Mouse (Mus musculus): Measurements from ENCODE around the gene Mpnd. TPM values are rescaled to one million over a fixed set of nuclear protein-coding genes. Genes with fewer than 3 reads are reported as not detected.
A peak's percentile ranks its signal among the peaks of the same experiment; 100 is the strongest.

Gene Mpnd
- polyA plus RNA-seq, 1 experiment from 2014 or later, result 77.5 TPM

DNA sequence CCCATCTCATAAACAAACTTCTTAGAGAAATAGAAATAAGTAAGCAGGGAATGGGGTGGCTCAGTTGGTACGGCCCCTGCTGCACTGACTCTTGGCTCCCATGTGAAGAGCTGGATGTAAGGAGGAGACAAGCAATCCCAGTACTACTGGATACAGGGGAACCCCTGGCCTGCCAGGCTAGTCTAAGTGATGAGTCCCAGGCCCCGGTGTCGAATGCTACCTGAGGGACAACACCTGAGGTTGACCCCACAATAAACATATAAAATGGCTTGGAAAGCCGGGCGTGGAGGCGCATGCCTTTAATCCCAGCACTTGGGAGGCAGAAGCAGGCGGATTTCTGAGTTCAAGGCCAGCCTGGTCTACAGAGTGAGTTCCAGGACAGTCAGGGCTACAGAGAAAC is 25.9 kb downstream of the Mpnd start:
- peaks cover 35% of the 10 kb centered on the region for H3K4me1 ChIP-seq (ENCODE audit: control insufficient read depth, insufficient read depth, low read length)
- no peak overlapping the region for H3K27ac ChIP-seq (ENCODE audit: low read length)
- H3K4me3 ChIP-seq (ENCODE audit: low read length), result no peak overlapping the region
- WGBS, result 86% methylated on average over 7 of the region's 7 CpGs
- H3K4me2 ChIP-seq (ENCODE audit: low read depth, low read length), result no peak overlapping the region
- H3K36me3 ChIP-seq (ENCODE audit: control insufficient read depth, insufficient read depth, low read length), result peaks cover 4% of the 10 kb centered on the region; the same call in 1 of the 2 replicates
- no peaks in the 10 kb centered on the region for H3K27me3 ChIP-seq (replicated peaks; ENCODE audit: control insufficient read depth, insufficient read depth, low read length)
- no peaks in the 10 kb centered on the region for H3K9me3 ChIP-seq (ENCODE audit: control insufficient read depth, low read length)
- ATAC-seq, result no peak
- H3K9ac ChIP-seq (ENCODE audit: low read depth, low read length), result no peak overlapping the region

DNA sequence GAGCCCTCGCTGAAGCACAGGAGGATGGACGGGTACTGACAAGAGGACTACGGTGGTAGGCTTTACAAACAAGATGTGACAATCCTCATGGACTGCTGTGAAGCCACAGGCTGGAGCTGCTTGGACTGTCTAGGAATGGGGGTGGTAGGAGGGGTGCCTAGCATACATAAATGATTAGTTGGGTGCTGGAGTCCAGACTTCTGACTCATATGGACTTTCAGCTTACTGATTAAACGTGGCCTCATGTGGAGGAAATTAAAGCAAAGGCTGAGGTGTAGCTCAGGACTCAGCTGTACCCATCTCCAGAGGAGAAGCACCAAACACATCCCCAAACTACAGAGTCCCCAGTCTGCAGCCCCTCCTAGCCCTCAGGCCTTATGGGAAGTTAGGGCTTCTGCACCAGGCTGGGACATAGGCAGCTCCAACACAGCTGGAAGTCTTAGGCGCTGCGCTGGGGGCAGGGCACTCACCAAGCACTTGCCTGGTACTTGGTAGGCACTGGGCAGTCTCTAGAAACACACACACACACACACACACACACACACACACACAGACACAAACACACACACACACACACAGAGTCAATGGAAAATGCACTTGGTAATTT is 26.7 kb downstream of the Mpnd start:
- Histone ChIP-seq H3K4me1 (ENCODE audit: control insufficient read depth, insufficient read depth, low read length) (peaks cover 35% of the 10 kb centered on the region), H3K9ac (ENCODE audit: low read depth, low read length) (0 out of 2 replicates have a peak overlapping the region, but pooled peaks have one; percentile 34), H3K9me3 (ENCODE audit: control insufficient read depth, low read length) (no peaks in the 10 kb centered on the region), H3K36me3 (ENCODE audit: control insufficient read depth, insufficient read depth, low read length) (peaks cover 4% of the 10 kb centered on the region; the same call in 1 of the 2 replicates), H3K4me2 (ENCODE audit: low read depth, low read length) (peak overlapping the region; percentile 23; the same call in 1 of the 2 replicates), H3K27me3 (replicated peaks; ENCODE audit: control insufficient read depth, insufficient read depth, low read length) (no peaks in the 10 kb centered on the region), H3K4me3 (ENCODE audit: low read length) (no peak overlapping the region), H3K27ac (ENCODE audit: low read length) (peak overlapping the region; percentile 81)
- 65% methylated on average over 6 of the region's 6 CpGs for WGBS
- peak; percentile 60 for ATAC-seq

DNA sequence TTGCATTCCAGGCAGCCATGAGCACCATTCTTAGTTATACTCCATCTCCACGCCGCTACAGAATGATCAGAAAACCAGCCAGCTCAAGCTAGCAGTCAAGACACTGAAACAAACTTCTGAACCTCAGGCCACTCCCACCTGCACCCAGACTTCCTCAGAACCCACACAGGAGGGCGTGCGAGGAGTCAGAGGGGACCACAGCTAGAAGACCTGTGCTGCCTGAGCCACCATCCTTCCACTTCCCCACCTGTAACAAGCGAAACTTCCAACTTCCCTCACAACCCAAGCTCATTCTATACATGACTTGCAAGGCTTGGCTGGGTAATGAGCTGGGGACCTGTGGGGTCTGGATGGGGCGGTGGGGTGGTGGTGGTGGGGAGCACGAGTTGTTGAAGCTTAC is 27.3 kb downstream of the Mpnd start:
- Histone ChIP-seq H3K4me1 (ENCODE audit: control insufficient read depth, insufficient read depth, low read length) (peaks cover 36% of the 10 kb centered on the region), H3K27ac (ENCODE audit: low read length) (peak overlapping the region; percentile 81), H3K9ac (ENCODE audit: low read depth, low read length) (peak overlapping the region; percentile 36), H3K4me2 (ENCODE audit: low read depth, low read length) (0 out of 2 replicates have a peak overlapping the region, but pooled peaks have one; percentile 23), H3K36me3 (ENCODE audit: control insufficient read depth, insufficient read depth, low read length) (peaks cover 4% of the 10 kb centered on the region; the same call in 1 of the 2 replicates), H3K27me3 (replicated peaks; ENCODE audit: control insufficient read depth, insufficient read depth, low read length) (no peaks in the 10 kb centered on the region), H3K9me3 (ENCODE audit: control insufficient read depth, low read length) (no peaks in the 10 kb centered on the region), H3K4me3 (ENCODE audit: low read length) (no peak overlapping the region)
- ATAC-seq, result no peak
- WGBS, result 71% methylated on average over 7 of the region's 7 CpGs

DNA sequence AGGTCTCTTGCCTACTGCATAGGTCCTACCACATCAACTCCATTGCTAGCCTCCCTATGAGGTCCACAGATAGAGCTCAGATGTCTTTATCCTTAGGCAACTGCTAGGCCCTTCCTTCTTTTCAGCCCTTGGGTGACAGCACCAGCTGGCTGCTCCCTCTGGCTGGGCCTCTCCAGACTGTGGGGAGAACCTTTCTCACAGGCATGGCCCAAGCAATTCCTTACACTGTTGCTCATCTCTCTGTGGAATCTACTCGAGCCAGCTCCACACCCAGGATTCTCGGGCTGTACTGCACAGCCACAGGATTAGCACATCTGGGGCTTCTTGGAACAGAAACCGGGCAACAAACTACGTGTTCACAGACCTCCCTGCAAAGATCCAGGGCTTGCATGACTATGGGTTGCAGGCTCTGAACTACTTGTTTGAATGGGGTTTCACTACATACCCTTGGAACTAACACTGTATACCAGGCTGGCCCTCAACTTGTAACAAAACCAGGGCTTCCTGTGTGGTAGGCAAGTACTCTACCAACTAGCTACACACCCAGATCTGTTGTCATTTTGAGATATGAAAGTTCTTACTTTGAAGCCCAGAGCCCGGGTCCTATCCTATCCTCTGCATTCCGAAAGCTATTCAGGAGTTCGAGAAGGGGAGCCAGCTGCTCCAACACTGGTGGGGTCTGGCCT is 28.7 kb downstream of the Mpnd start:
- Histone ChIP-seq H3K9ac (ENCODE audit: low read depth, low read length) (peak overlapping the region; percentile 96), H3K4me3 (ENCODE audit: low read length) (no peak overlapping the region), H3K27me3 (replicated peaks; ENCODE audit: control insufficient read depth, insufficient read depth, low read length) (no peaks in the 10 kb centered on the region), H3K36me3 (ENCODE audit: control insufficient read depth, insufficient read depth, low read length) (peaks cover 4% of the 10 kb centered on the region; the same call in 1 of the 2 replicates), H3K4me2 (ENCODE audit: low read depth, low read length) (0 out of 2 replicates have a peak overlapping the region, but pooled peaks have one; percentile 70), H3K27ac (ENCODE audit: low read length) (0 out of 2 replicates have a peak overlapping the region, but pooled peaks have one; percentile 11), H3K9me3 (ENCODE audit: control insufficient read depth, low read length) (no peaks in the 10 kb centered on the region), H3K4me1 (ENCODE audit: control insufficient read depth, insufficient read depth, low read length) (peaks cover 36% of the 10 kb centered on the region)
- WGBS, result 82% methylated on average over 7 of the region's 7 CpGs
- ATAC-seq, result no peak

DNA sequence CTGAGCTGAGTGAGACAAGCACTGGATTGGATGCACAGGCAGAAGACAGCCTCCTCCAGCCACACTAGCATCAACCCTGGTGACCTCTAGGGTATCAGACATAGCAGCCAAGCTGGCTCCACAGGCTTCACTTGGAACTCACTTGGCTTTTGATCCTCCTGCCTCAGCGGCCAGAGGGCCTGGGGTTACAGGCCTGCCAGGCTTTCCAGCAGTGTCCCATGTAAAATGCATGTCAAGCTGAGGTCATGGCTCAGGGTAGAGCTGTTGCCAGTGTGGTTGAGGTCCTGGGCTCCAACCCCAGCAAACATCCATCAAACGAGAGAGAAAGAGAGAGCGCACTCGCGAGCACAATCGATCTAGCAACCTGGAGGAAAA is 29.2 kb downstream of the Mpnd start:
- Histone ChIP-seq H3K4me1 (ENCODE audit: control insufficient read depth, insufficient read depth, low read length) (peaks cover 36% of the 10 kb centered on the region), H3K9ac (ENCODE audit: low read depth, low read length) (peak overlapping the region; percentile 96), H3K27ac (ENCODE audit: low read length) (0 out of 2 replicates have a peak overlapping the region, but pooled peaks have one; percentile 11), H3K4me3 (ENCODE audit: low read length) (peak overlapping the region; percentile 94; the same call in 1 of the 2 replicates), H3K4me2 (ENCODE audit: low read depth, low read length) (peak overlapping the region; percentile 70), H3K27me3 (replicated peaks; ENCODE audit: control insufficient read depth, insufficient read depth, low read length) (no peaks in the 10 kb centered on the region), H3K36me3 (ENCODE audit: control insufficient read depth, insufficient read depth, low read length) (peaks cover 4% of the 10 kb centered on the region; the same call in 1 of the 2 replicates), H3K9me3 (ENCODE audit: control insufficient read depth, low read length) (no peaks in the 10 kb centered on the region)
- ATAC-seq, result no peak
- WGBS, result 85% methylated on average over 6 of the region's 6 CpGs

DNA sequence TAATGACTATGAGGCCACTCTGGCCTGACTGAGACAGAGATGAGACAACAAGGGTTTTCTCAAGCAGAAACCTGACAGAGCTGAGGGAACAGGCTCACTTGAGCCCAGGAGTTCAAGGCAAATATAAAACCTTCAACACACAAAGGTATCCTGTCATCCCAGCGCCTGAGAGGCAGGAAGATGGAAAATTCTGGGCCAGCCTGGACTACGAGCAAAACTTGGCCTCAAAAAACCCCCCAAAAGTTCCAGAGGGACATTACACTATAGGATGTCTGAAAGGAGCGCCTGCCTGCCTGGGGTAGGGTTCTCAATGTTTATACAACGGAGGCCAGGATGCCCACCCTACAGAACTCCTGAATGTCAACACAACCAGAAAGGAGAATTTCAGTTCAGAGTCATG is 29.7 kb downstream of the Mpnd start:
- 51% methylated on average over 4 of the region's 4 CpGs for WGBS
- no peak overlapping the region for H3K27ac ChIP-seq (ENCODE audit: low read length)
- peak overlapping the region; percentile 94 for H3K4me3 ChIP-seq (ENCODE audit: low read length)
- H3K9ac ChIP-seq (ENCODE audit: low read depth, low read length), result peak overlapping the region; percentile 96
- H3K4me2 ChIP-seq (ENCODE audit: low read depth, low read length), result peak overlapping the region; percentile 70
- H3K36me3 ChIP-seq (ENCODE audit: control insufficient read depth, insufficient read depth, low read length), result peaks cover 4% of the 10 kb centered on the region; the same call in 1 of the 2 replicates
- H3K4me1 ChIP-seq (ENCODE audit: control insufficient read depth, insufficient read depth, low read length), result peaks cover 36% of the 10 kb centered on the region
- no peaks in the 10 kb centered on the region for H3K27me3 ChIP-seq (replicated peaks; ENCODE audit: control insufficient read depth, insufficient read depth, low read length)
- H3K9me3 ChIP-seq (ENCODE audit: control insufficient read depth, low read length), result no peaks in the 10 kb centered on the region
- no peak for ATAC-seq

DNA sequence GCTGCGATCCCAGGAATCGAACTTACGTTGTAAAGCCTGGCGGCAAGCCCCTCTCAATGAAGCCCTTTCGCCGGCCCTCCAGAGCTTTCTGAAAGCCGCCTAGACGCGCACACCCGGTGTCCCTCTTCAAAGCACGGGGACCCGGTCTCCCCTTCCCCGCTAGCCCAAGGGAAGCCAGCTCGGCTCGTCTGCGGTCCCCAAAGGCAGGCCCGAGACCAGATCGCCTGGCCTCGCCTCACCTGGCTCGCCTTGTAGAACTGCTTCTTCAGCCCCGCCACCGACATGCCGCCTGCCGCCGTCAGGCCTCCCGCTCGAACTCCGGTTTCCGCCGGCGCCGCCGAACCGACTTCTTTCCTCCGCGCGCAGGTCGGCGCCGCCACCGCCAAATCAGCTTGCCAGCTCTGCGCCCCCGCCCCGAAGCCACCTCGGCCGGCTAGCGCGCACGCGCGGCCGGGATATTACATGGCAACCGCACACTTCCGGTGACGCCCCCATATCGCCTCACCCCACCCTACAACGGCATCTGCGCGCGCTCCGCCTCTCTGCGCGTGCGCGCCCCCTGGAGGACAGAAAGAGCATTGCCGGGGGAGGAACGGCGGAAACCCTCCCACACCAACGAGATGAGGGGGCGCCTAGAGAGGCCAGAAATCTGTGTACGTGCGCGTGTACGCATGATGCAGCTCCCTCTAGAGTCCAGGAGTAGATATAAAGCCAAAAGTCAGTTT is 30.8 kb downstream of the Mpnd start, which contains the start of gene Sh3gl1:
Gene Sh3gl1, minus strand, starts transcription at position 460 of the 725 bp plus-strand sequence.
- Histone ChIP-seq H3K27ac (ENCODE audit: low read length) (peak within 1 kb of the TSS; percentile 89), H3K27me3 (replicated peaks; ENCODE audit: control insufficient read depth, insufficient read depth, low read length) (no peaks in the 10 kb centered on the region), H3K4me2 (ENCODE audit: low read depth, low read length) (peak within 1 kb of the TSS; percentile 70), H3K4me3 (ENCODE audit: low read length) (peak within 1 kb of the TSS; percentile 94), H3K36me3 (ENCODE audit: control insufficient read depth, insufficient read depth, low read length) (peaks cover 4% of the 10 kb centered on the region; the same call in 1 of the 2 replicates), H3K9me3 (ENCODE audit: control insufficient read depth, low read length) (no peaks in the 10 kb centered on the region), H3K9ac (ENCODE audit: low read depth, low read length) (peak within 1 kb of the TSS; percentile 96), H3K4me1 (ENCODE audit: control insufficient read depth, insufficient read depth, low read length) (peaks cover 40% of the 10 kb centered on the region)
- WGBS, result under 1% methylated on average over 73 of the region's 74 CpGs
- ATAC-seq, result peak; percentile 86

DNA sequence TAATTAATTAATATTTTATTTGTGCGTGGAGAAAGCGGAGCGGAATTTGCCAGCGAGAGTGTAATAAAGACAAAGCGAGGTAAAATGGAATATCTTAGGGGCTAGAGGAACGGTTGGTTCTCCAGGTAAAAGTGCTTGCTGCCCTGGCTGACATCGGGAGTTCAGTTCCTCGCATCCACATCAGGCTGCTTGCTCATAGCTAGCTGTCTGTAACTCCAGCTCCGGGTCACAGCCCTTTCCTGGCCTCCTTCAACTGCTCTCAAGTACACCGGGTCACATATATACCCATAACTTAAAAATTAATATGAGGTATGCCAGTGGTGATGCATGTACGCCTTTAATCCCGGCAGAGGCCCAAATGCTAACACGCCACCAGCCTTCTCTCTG is 31.4 kb downstream of the Mpnd start:
- Histone ChIP-seq H3K27me3 (replicated peaks; ENCODE audit: control insufficient read depth, insufficient read depth, low read length) (no peaks in the 10 kb centered on the region), H3K4me2 (ENCODE audit: low read depth, low read length) (peak overlapping the region; percentile 54), H3K4me1 (ENCODE audit: control insufficient read depth, insufficient read depth, low read length) (peaks cover 44% of the 10 kb centered on the region), H3K36me3 (ENCODE audit: control insufficient read depth, insufficient read depth, low read length) (peaks cover 4% of the 10 kb centered on the region; the same call in 1 of the 2 replicates), H3K4me3 (ENCODE audit: low read length) (peak overlapping the region; percentile 40), H3K27ac (ENCODE audit: low read length) (peak overlapping the region; percentile 29; the same call in 1 of the 2 replicates), H3K9me3 (ENCODE audit: control insufficient read depth, low read length) (no peaks in the 10 kb centered on the region), H3K9ac (ENCODE audit: low read depth, low read length) (peak overlapping the region; percentile 62)
- peak; percentile 2; the same call in 1 of the 2 replicates for ATAC-seq
- WGBS, result 36% methylated on average over 13 of the region's 13 CpGs
